Mouse (Mus musculus): Measurements from ENCODE around the gene Etv3.

The Etv3 gene

GRCm38 (mm10) chr3:87556109-87556531, 30.9 kb downstream of the Etv3 start:
- DNase-seq (ENCODE audit: low read depth, low spot score): no peak

- DNase-seq (ENCODE audit: low read depth, low spot score): no peak
Observed at GRCm38 (mm10) chr3:87556668-87557278, 31.6 kb downstream of the Etv3 start.

- DNase-seq (ENCODE audit: low read depth, low spot score): peak; percentile 15
Observed at GRCm38 (mm10) chr3:87560156-87560555, 34.9 kb downstream of the Etv3 start.

- DNase-seq (ENCODE audit: low read depth, low spot score): no peak
Observed at GRCm38 (mm10) chr3:87561434-87561833, 36.2 kb downstream of the Etv3 start.

GRCm38 (mm10) chr3:87562370-87562769, 37.2 kb downstream of the Etv3 start:
- DNase-seq (ENCODE audit: low read depth, low spot score): peak; percentile 79

GRCm38 (mm10) chr3:87563466-87563865, 38.3 kb downstream of the Etv3 start:
- DNase-seq (ENCODE audit: low read depth, low spot score): peak; percentile 17

GRCm38 (mm10) chr3:87565623-87566022, 40.4 kb downstream of the Etv3 start:
- DNase-seq (ENCODE audit: low read depth, low spot score): no peak

- peak; percentile 87 for DNase-seq (ENCODE audit: low read depth, low spot score)
Observed at GRCm38 (mm10) chr3:87566066-87566465, 40.9 kb downstream of the Etv3 start.

- DNase-seq (ENCODE audit: low read depth, low spot score): no peak
Observed at GRCm38 (mm10) chr3:87567497-87567896, 42.3 kb downstream of the Etv3 start.

GRCm38 (mm10) chr3:87568681-87569080, 43.5 kb downstream of the Etv3 start:
- DNase-seq (ENCODE audit: low read depth, low spot score): no peak

- peak; percentile 38 for DNase-seq (ENCODE audit: low read depth, low spot score)
Observed at GRCm38 (mm10) chr3:87575766-87576165, 50.6 kb downstream of the Etv3 start.

- no peak for DNase-seq (ENCODE audit: low read depth, low spot score)
Observed at GRCm38 (mm10) chr3:87582259-87582658, 57.1 kb downstream of the Etv3 start.
